Mouse (Mus musculus) embryonic fibroblast, embryonic 13.5 days (primary cell): ENCODE results near the gene Tns3. TPM values are rescaled to one million over a fixed set of nuclear protein-coding genes. Genes with fewer than 3 reads are reported as not detected.

Experiments
- H3K27ac ChIP-seq: 2 replicates; pipeline ENCODE4 v1.5.1; 2012; ENCODE audit warnings: low read length, control low read depth, inconsistent platforms; ENCODE audit not compliant: insufficient read depth
- H3K4me1 ChIP-seq: 2 replicates; pipeline ENCODE4 v1.6.1; 2011; ENCODE audit warnings: low read length; ENCODE audit not compliant: control insufficient read depth, insufficient read depth
- H3K4me3 ChIP-seq: 2 replicates; pipeline ENCODE4 v1.5.1; 2011; ENCODE audit warnings: mild to moderate bottlenecking, control low read depth, low read length; ENCODE audit not compliant: insufficient read depth
- CTCF ChIP-seq: IDR thresholded peaks from 2 replicates; pipeline ENCODE4 v1.5.1; 2011; ENCODE audit warnings: mild to moderate bottlenecking, control low read depth, low read length, moderate library complexity, borderline replicate concordance; ENCODE audit not compliant: insufficient read depth
- POLR2A ChIP-seq: IDR thresholded peaks from 2 replicates; pipeline ENCODE4 v1.6.1; 2011; ENCODE audit warnings: low read depth, mild to moderate bottlenecking, control low read depth, low read length, moderate library complexity
- polyA plus RNA-seq: library from polyadenylated mRNA; stranded (reverse); fragments of >200 nt; gene quantifications from 2 replicates; pipeline ENCODE4 v1.2.4, GENCODE M21; 2011; ENCODE audit warnings: low read depth; ENCODE audit not compliant: missing spikeins, insufficient read length

The Tns3 gene
- polyA plus RNA-seq, result 96.5 and 113 TPM in 2 replicates

DNA sequence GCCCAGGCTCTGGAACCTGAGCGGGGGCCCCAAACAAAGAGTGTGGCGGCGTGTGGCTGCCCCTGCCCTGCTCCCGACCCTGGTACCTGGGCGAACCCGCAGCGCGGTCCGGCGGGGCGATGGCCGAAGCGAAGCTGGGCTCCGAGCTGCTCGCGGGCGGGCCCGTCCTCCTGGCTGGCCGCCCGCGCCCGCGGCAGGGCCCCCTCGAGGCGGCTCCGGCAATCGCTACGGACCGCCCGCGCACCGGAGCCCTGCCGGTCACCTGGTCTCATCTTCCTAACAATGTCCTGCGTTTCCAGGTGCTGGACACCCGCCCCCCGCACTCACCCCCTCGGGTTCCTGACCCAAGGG is at the start of gene Tns3:
Gene Tns3 (minus strand): TSS at position 143 of the 351 bp plus-strand sequence.
- Histone ChIP-seq H3K4me1 (peaks cover 8% of the 10 kb centered on the region), H3K27ac (peak within 1 kb of the TSS; percentile 51)
- peak; percentile 32; the same call in 1 of the 2 replicates for TF ChIP-seq POLR2A
- TF ChIP-seq CTCF, result no peak

DNA sequence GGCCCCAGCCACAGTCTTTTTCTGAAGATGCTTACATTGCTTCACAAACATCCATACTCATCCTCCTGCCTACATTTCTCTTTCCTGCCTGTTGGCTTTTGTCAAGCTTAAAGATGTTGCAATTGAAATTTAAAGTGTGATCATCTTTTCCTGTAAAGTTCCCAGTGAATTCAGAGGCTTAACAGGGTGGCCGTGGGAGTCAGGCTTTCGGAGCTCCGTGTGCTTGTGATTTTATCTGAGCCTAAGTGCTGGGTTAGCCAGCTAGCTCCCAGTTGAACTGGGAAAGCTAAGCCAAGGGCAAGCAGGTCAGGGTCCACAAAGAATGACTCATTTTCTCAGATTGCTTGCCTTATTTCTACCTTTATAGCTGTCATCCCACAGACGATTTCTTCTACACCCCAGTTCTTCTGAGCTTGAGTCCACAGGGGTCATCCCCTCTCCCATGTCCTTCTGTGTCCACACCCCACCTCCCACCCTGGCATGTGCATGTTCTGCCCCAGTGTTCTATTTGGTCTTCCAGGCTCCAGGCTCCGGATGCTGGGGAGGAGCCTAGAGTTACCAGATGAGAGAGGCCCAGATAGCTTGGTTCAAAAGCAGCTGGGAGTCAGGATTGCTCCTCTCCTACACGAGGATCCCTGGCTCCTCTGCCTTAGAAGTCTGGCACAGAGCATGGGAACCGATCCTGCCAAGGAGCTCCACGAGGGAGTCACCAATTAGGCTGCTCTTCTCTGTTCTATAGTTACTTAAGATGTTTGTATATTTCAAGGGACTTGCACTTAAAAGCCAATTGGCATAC is 42.1 kb upstream of the Tns3 start:
- peaks cover 13% of the 10 kb centered on the region for H3K4me1 ChIP-seq
- H3K4me3 ChIP-seq, result no peak overlapping the region
- H3K27ac ChIP-seq, result peak overlapping the region; percentile 32
- TF ChIP-seq CTCF (no peak), POLR2A (no peak)

More for the DNA sequence above, at the start of gene Tns3:
- peak within 1 kb of the TSS; percentile 67 for H3K4me3 ChIP-seq

DNA sequence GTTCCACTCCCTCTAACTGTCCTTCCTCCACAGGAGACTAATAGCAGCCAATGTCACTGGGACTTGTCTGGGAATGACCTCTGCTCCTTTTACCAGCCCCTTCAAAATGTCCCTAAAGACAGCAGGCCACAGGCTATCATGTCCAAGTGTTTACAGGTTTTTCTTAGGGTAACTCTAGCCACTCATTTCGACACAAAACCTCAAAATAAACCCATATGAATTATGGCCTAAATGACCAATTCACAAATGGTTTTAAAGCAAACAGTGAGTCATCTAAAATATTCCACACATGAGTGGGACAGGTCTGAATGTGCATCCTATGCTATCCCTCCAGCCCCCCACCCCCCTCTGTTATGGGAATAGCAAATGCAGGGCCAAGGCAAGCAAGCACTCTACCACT is 40.8 kb upstream of the Tns3 start:
- H3K27ac ChIP-seq, result peak overlapping the region; percentile 91
- TF ChIP-seq CTCF, result no peak
- no peak for TF ChIP-seq POLR2A
- peaks cover 13% of the 10 kb centered on the region for H3K4me1 ChIP-seq
- no peak overlapping the region for H3K4me3 ChIP-seq

DNA sequence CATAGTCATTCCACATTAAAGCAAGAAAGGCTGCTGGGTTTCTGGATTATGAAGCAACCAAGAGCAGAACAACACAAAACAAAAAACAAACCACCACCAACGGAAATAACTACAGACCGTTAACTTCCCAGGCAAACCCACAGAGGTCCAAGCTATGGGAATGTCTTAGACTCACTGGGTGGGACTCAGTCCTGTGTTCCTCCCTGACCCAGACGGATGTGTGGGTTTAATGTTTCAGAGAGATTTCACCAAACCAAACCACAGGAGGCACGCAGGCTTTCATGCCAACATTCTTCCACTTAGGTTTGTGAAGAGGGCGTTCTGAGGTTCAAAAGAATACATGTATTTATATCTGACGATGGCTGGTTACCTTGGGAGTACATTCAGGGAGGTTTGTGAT is 39.5 kb upstream of the Tns3 start:
- peaks cover 16% of the 10 kb centered on the region for H3K4me1 ChIP-seq
- H3K27ac ChIP-seq, result peak overlapping the region; percentile 91
- TF ChIP-seq CTCF (no peak), POLR2A (no peak)
- H3K4me3 ChIP-seq, result no peak overlapping the region

DNA sequence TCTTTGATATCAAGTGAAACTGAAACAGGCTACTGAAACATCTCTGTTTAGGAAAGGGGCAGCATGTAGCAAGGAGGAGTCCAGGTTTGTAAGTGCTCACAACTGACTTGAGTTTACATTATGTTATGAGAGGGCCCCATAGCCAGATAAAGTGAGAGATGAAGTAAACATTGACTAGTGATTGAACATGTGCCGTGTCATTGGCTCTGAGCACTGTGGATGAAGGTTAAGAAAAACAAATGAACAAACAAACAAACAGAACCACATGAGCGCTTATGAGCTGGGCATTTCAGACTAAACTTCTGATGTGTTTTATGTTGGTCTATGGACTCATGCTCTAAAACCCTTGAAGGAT is 38.2 kb upstream of the Tns3 start:
- Histone ChIP-seq H3K4me1 (peaks cover 16% of the 10 kb centered on the region), H3K4me3 (no peak overlapping the region), H3K27ac (no peak overlapping the region)
- TF ChIP-seq POLR2A, result no peak
- TF ChIP-seq CTCF, result no peak

DNA sequence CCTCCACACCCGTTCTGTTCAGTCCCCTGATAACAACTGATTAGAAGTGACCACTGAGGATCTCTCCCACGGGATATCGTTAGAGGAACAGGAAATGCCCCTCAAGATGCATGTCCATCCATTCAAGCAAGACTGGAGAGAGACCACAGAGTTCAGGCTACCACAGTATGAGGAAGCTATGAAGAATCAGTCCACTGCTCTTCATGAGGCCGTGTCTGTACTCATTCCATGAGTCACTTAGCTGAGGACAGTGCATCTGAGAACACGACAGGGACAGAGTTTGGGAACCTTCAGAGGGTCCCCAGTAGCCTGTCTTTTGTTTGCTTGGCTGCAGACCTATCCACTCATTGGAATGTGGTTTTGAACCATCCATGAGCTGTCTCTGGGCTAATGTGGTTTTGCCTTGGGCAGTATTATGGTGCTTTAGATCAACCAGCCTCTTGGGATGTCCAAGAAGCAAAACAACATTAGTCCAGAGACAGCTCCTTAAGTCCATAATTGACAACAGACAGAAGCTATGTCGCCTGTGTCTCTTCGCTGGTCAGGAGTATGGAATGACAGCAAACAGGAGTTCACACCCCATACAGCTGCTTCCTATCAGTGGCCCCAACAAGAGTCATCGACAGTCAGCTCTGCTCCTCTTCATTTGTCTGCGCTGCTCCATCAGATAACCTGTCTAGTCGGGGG is 37.7 kb upstream of the Tns3 start:
- H3K4me1 ChIP-seq, result peaks cover 16% of the 10 kb centered on the region
- H3K4me3 ChIP-seq, result no peak overlapping the region
- TF ChIP-seq POLR2A (no peak), CTCF (no peak)
- H3K27ac ChIP-seq, result no peak overlapping the region

DNA sequence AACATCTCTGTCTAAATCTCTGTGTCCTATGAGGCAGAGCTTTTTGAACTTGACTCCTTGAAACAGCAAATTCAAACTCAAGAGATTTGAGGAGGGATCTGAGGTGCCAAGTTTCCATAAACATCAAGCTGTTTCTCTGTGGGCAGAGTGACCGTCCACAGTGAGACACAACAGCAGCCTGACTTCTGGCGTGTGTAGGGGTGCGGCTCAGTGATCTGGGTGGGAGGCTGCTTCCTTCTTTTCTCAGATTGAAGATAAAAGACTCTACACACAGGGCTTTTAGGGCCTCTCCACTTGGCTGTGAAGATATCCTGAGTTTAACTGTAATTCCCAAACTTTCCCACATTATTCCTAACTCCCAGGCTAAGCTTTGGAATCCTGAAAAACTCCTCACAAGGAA is 37.1 kb upstream of the Tns3 start:
- peaks cover 16% of the 10 kb centered on the region for H3K4me1 ChIP-seq
- no peak overlapping the region for H3K4me3 ChIP-seq
- H3K27ac ChIP-seq, result no peak overlapping the region
- TF ChIP-seq CTCF (no peak), POLR2A (no peak)

DNA sequence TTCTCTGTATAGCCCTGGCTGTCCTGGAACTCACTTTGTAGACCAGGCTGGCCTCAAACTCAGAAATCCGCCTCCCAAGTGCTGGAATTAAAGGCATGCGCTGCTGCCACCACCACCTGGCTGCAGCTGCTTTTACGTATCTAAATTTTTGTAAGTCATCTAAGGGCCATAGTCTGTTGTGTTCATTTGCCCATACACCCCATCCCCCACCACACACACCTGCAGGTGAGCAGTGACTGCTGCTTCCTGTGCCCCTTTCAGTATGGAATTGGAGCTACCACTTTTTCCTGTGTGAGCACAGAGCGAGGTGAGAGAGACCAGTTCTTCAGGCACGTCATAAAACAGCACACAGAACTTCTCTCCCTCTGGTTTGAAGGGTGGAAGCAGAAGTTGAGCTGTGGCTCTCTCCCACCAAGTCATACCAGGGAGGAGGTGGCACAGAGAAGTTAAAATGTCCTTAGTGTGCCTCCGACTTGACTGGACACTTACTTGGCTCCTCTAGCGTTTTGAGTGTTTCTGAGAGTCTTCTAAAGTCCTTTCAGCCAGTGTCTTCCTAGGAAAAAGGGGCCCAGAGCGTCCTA is 36.4 kb upstream of the Tns3 start:
- H3K4me3 ChIP-seq, result no peak overlapping the region
- no peak overlapping the region for H3K27ac ChIP-seq
- peaks cover 16% of the 10 kb centered on the region for H3K4me1 ChIP-seq
- TF ChIP-seq POLR2A (no peak), CTCF (no peak)

DNA sequence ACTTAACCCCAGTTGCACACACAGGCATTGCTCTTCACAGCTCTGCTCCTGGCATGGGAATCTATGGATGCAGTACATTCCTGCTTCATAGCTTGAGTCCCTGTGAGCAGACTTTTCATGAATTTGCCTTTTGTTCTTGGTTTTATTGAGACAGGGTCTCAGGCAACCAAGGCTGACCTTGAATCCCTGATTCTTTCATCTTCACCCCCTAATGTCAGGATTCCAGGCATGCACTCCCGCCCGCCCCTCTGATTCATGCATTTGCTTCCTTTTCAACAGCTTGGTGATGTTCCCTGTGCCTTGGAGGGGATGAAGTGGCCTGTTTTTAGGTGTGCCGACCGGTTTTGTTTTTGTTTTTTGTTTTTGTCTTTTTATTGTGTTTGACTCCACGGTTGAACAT is 35.4 kb upstream of the Tns3 start:
- Histone ChIP-seq H3K4me3 (no peak overlapping the region), H3K4me1 (peaks cover 13% of the 10 kb centered on the region), H3K27ac (no peak overlapping the region)
- TF ChIP-seq POLR2A (no peak), CTCF (no peak)

DNA sequence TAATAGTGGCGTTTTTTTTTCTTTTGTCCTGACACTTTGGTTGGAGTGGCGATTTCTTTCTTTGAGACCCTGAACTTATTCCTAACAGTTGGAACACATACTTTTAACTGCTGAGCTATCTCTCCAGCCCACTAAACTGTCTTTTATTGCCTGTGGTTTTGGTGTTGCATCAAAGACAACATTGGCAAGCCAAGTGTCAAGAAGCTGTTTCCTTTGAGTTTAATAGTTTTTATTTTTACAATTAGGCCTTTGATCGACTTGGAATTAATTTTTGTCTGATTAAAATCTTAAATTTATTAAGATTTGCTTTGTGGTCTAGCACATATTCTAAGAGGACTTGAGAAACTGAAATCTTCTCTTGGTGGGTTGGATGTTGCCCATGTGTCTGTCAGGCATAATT is 33.3 kb upstream of the Tns3 start:
- no peak for TF ChIP-seq CTCF
- no peak for TF ChIP-seq POLR2A
- no peak overlapping the region for H3K4me3 ChIP-seq
- peaks cover 12% of the 10 kb centered on the region; the same call in 1 of the 2 replicates for H3K4me1 ChIP-seq
- H3K27ac ChIP-seq, result no peak overlapping the region
